Mouse (Mus musculus) embryo, embryonic 10.5 days (tissue): Measurements from ENCODE around the gene Cox8c.

Source experiments
- DNase-seq: peaks from one replicate; pipeline ENCODE4 v3.0.0-alpha.2; 2015; ENCODE audit warnings: low spot score

Cox8c gene

GRCm38 (mm10) chr12:102899091-102899490, at the start of gene Cox8c:
Cox8c (plus strand) TSS chr12:102899316.
- no peak for DNase-seq

- no peak for DNase-seq
Measured at GRCm38 (mm10) chr12:102860806-102861205, 38.3 kb upstream of the Cox8c start.

GRCm38 (mm10) chr12:102869802-102870201, 29.3 kb upstream of the Cox8c start:
- no peak for DNase-seq

GRCm38 (mm10) chr12:102870527-102870926, 28.6 kb upstream of the Cox8c start:
- no peak for DNase-seq

GRCm38 (mm10) chr12:102877301-102878030, 21.6 kb upstream of the Cox8c start:
- peak; percentile 65 for DNase-seq

- DNase-seq: peak; percentile 99
Measured at GRCm38 (mm10) chr12:102878031-102878823, 20.9 kb upstream of the Cox8c start, which contains the start of gene Btbd7. Btbd7 (minus strand) TSS chr12:102878471.

- DNase-seq: peak; percentile 43
Measured at GRCm38 (mm10) chr12:102878901-102879300, 20.2 kb upstream of the Cox8c start.

GRCm38 (mm10) chr12:102885735-102886134, 13.4 kb upstream of the Cox8c start:
- peak; percentile 45 for DNase-seq

- DNase-seq: no peak
Measured at GRCm38 (mm10) chr12:102887366-102887765, 11.8 kb upstream of the Cox8c start.

- peak; percentile 6 for DNase-seq
Measured at GRCm38 (mm10) chr12:102888568-102888967, 10.5 kb upstream of the Cox8c start.

GRCm38 (mm10) chr12:102908191-102908590, 9.1 kb downstream of the Cox8c start:
- no peak for DNase-seq

GRCm38 (mm10) chr12:102916073-102916472, 17.0 kb downstream of the Cox8c start:
- DNase-seq: no peak

GRCm38 (mm10) chr12:102929764-102930163, 30.6 kb downstream of the Cox8c start:
- no peak for DNase-seq

- no peak for DNase-seq
Measured at GRCm38 (mm10) chr12:102930335-102930734, 31.2 kb downstream of the Cox8c start.

GRCm38 (mm10) chr12:102930789-102931188, 31.7 kb downstream of the Cox8c start:
- DNase-seq: no peak

- DNase-seq: no peak
Measured at GRCm38 (mm10) chr12:102935892-102936291, 36.8 kb downstream of the Cox8c start.

GRCm38 (mm10) chr12:102945571-102945970, 46.5 kb downstream of the Cox8c start:
- no peak for DNase-seq

GRCm38 (mm10) chr12:102947826-102948225, 48.7 kb downstream of the Cox8c start:
- peak; percentile 24 for DNase-seq

GRCm38 (mm10) chr12:102948778-102949394, 49.8 kb downstream of the Cox8c start, which contains the start of gene Unc79:
Unc79 (plus strand) TSS chr12:102948859.
- DNase-seq: peak; percentile 69

GRCm38 (mm10) chr12:102949395-102950208, 50.5 kb downstream of the Cox8c start:
- DNase-seq: peak; percentile 78
